Mouse (Mus musculus): ENCODE results near the gene Acap2.

Gene Acap2

DNA sequence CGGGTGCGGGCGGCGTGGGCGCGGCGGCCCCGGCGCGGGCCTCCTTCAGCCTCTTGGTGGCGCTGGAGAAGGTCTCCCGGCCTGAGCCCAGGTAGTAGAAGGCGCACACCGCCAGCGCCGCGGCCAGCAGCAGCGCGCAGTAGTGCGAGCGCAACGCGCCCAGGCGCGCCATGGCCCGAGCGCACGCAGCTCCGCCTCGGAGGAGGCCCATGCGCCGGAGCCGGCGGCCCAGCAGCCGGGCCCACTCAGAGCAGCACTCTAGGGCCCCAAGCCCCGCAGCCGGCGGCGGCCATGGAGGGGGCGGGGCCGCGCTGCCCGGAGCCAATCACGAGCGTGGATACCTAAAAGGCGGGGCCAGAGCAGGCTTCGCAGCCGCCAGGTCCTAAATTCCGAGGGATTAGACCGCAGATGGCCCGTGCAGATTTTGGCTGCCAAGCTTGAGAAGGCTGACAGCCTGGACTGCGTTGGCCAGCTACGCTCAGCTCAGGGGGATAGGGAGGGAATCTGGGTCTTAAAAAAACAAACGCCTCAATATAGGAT is 119.8 kb downstream of the Acap2 start, which contains the start of gene Xxylt1:
TSS of gene Xxylt1 (minus strand) at position 308 of the 540 bp plus-strand sequence.
- peak; percentile 73 for DNase-seq (ENCODE audit: low read depth)

DNA sequence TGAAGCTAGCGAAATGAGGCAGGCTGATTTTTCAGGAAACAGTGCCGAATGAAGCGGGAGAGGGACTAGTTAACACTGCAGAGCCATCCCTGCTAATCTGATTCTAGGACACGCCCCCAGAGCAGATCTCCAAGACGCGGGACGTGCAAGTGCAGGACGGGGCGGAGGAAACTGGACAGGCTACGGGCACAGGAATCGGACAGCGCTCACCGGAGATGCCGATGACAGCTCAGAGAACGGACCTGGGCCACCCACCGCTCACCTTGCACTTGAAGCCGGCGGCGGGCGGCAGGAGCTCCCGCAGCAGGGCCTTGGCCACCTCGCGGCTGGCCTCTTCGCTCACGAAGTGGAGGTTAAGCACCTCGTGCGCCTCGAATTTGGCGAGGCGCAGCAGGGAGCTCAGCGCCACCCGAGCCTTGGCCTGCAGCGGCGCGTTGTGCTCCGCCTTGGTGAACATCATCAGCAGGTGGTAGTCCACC is 120.4 kb downstream of the Acap2 start:
- DNase-seq (ENCODE audit: low read depth): no peak

DNA sequence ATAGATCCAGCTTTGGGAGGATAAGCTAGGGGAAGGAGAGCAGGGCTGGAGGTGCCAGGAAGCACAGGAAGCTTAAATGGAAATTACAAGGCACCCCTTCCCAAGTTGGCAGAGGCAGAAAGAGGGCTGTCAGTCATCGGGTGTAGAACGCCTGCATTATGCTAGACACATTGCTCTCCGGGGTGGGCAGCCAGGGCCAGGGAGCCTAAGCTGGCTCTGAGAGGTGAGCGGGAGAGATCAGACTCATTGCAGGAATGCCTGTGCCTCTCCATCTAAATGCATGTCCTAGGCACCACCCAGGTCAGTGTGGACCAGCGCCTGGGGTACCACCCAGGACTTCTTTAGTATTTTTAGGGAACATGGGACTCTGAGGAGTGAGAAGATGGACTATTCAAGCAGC is 123.6 kb downstream of the Acap2 start:
- no peak for DNase-seq (ENCODE audit: low read depth)

DNA sequence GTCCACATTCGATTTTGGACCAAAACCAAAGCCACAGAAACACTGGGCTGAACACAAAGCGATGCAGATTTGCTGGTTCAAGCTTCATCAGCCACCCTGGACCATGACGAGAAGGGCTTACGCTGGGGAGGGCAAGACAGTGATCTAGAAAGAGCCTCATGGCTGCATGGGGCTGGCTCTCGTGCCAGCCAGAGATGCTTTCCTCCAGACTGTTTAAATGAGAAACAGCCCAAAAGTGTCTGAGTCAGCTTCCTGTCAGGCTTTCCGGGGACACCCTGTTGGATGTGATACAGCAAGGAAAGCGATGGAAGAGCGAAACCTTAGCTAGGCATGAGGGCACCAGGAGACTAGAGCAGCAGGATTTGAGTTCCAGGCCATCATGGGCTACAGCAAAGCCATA is 124.6 kb downstream of the Acap2 start:
- no peak for DNase-seq (ENCODE audit: low read depth)

DNA sequence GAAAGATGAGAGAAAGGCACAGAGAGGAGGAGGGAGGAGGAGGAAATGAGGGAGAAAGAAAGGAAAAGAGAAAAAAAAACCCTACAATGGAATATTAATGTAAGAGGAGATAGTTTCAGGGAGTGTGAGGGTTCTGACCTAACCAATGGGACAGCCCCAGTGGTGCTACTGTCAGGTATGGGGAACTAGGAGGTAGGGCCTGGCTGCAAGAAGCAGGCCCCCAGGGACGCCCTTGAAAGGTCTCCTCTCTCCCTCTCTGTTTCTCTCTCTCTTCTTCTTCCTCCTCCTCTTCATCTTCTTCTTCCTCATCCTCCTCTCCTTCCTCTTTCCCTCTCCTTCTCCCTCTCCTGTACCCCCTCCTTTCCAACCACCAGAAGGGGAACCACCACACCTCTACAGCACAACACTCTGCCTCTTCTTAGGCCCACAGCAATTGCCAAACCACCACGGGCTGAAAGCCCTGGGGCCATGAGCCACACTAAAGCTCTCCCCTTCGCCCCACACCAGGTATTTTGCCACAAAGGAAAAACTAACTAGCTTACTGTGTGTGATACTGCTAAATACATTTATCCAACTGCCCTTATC is 126.6 kb downstream of the Acap2 start:
- DNase-seq (ENCODE audit: low read depth): no peak

DNA sequence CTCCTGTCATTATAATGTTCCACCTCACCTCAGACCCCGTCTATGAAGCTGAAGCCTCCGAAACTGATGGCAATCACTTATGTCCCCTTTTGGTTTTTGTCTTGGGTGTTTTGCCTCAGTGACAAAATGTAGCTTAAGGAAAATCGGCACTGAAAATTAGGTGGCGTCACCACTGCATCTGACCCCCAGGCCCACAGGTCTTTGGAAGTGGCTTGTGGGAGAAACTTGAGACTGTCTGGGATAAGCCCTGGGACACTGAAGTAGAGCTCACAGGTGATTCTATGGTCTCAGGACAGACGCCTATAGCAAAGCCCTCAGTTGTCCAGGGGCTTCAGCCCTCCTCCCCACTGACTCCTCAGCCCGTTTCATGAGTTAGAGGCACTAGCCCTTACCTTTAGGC is 129.3 kb downstream of the Acap2 start:
- no peak for DNase-seq (ENCODE audit: low read depth)

DNA sequence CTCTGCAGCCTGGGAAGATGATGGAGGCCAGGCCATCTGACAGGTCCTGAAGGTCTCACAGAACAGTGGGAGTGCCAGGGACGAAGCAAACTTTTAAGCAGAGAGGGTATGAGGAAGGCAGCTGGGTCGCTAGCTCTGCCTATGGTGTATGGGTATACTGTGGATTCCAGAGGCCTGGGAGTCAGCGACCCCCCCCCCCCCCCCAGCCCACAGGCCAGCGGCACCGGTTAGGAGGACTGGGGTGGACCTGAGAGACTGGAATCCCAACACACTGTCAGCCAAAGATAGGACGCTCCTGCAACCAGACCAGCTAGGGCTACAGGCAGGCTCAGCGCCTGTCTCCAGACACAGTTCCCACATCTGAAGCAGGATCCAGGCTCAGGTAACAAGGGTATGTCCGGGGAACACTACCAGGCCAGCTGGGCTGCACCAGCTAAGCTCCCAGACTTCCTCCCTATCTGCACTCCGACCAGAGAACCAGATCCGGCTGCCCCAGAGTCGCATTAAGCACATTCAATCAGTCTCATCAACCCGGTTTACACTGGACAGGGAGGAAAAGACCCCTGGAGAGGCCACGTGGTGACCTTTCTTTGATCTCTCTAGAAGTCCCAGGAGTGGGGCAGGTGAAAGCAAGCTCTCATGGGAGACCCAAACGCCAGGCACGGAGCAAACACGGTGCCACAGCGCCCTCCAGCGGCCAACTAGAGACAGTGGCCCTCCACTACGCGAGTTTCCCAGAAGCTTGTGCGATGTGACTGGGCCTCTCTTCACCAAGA is 130.5 kb downstream of the Acap2 start:
- DNase-seq (ENCODE audit: low read depth): no peak

DNA sequence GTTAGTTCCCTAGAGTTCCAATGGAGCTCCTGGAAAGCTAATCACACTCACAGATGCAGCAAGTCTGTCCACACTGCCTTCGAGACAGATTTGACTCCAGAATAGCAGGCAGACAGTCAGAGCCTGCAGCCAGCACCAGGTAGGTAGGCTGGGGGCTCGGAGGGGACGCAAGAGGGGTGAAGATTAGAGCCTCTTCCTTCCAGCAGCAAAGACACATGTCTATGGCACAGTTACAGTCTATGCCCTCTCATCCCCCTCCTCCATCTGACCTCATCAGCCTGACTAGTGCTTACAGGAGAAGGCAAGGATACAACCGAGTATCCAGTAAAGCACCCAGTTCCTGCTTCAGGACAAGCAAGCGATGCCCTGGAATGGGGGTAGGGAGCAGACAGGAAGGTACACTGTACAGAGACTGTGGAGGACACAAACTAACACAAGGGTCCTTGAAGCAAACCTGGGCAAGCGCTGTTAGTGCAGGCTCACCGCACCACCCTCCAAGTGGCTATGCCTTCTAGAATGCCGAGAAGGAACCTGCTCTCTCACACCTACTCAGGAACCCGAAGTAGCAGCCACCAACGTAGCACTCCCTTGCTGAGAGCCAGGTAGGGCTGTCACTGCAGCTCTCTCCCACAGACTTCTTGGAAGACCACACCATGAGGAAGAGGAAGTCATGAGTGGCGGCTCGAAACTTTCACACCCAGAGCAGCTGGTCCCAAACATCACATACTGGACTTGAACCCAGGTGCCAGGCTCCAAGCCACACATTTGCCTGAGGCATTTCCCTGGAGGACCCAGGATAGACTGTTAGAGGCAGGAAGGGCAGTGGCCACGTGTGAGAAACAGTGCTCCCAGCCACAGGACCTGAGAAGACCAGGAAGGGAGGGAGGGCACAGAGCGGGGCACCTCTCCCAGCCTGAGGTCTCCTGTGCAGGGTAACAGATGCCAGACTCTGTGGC is 131.6 kb downstream of the Acap2 start:
- no peak for DNase-seq (ENCODE audit: low read depth)

DNA sequence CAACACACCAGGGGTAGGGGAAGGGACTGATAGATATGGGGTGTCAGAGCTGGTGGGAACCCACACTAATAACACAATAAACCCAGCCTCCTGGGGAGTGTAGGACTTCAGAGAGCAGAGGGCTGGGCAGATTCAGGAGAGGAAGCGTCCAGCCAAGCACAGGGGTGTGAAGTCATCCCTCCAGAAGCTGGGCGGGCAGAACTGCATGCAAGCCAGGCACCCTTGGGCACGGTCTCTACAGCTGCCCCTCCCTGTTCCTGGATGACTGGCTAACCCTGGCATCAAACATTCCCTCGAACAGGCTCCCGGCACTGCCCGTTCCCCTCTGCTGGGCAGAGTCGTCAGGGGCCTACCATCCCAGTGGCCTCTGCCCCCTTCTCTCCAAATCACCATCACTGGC is 132.8 kb downstream of the Acap2 start:
- DNase-seq (ENCODE audit: low read depth): no peak

DNA sequence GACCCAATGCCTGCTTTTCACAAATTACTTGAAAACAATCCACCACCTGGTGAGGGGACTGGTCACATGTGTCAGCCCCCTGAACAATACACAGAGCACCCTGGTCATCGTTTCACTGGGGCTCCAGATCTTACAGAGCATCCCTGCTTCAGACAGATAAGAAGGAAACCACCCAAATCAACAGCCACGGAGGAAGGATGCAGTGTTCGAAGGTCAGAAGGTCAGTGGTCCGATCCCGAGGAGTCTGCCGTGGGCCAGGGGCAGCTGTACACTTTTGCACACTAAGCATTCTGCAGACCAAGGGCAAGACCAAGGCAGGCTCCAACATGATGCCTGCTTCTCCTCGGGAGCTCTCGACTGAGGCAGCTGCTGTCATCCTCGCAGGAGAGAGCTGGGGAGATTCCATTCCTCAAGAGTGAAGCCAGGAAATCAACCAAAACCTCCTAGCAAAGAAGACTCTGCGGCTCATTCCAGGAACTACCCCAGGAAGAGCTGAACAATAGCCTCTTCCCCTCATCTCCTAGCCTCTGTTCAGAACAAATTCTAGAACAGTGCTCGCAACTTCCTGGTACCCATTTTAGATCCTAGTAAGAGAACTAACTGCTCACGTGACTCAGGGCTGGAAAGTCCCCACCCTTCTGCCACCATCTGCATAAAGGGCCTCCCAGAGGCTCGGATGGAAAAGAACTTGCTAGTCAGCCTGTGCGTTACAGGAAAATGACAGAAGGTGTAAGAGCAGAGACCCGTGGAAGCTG is 134.5 kb downstream of the Acap2 start:
- no peak for DNase-seq (ENCODE audit: low read depth)

DNA sequence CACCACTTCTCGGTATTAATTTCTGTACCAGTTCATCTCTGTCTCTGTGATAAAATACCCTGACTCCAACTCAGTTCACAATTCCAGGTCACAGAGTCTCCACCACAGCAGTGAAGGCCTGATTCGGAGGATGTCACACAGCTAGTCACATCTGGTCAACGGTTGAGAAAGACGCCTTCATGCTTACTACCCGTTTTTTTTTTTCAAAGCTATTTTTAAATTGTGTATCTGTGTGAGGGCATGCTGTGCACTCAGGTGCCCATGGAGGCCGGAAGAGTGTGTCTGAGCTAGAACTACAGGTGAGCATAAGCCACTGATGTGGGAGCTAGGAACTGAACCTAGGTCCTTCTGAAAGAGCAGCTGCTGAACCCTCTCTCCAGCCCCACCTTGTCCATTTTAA is 136.3 kb downstream of the Acap2 start:
- no peak for DNase-seq (ENCODE audit: low read depth)

DNA sequence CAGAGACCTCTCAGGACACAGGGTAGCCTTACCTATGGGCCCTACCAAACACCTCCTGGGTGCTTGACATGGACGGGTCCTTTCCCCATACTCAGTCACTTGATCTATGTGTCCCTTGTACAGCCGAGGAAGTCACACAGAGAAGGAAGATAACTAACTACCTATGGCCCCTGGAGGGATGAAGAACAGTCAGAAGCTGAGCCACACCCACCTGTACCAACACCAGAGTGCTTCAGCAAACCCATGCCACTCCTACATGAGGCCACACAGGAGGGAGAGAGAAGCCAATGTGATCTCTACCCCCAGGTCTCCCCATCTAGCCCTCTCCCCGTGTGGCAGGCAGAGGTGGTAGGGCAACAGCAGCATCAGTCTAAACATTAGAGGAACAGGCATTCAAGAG is 138.1 kb downstream of the Acap2 start:
- DNase-seq (ENCODE audit: low read depth): no peak

DNA sequence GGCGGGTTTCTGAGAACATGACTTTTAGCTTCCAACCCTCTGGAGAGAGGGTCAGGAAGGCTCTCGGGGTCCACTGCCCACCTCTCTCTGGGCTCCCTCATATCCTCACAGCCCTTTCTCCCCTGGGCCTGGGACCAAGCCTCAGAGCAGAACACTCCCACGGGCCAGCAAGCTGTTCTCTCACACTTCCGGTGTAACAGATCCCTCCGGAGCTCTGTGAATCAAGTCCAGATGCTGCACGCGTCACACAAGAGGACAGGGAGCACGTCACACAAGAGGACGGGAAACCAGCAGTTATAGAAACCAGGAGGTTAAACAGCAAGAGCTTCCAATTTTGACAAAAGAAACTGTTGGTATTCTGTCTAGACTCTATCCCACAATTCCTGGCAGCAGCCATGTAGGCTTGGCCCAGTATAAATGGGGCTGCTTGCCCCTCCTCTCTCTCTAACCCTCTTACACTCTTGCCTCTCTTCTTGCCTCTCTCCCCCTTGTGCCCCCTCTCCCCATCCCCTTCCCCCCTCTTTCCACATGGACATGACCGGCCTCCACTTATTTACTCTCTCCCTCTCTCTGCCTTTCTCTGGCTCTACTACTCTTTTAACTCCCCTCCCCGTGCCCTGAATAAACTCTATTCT is 139.7 kb downstream of the Acap2 start:
- peak; percentile 54 for DNase-seq (ENCODE audit: low read depth)

DNA sequence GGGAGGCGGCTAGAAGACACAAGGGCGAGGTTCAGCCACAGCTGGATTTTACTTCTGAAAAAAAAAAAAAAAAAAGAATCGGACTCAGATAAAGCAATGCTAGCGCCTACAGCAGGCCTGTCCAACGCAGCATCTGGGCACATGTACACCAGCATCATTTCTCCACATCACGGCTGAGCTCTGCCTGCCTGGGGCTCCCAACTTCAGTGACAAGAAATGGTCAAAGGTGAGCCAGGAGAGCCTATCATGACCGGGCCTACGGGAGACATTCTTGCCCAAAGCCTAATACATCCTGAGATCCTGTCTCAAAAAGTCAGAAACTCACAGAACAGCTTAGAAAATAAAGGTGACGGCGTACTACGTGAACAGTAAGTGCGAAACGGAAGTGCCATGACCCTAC is 140.3 kb downstream of the Acap2 start:
- DNase-seq (ENCODE audit: low read depth): no peak

DNA sequence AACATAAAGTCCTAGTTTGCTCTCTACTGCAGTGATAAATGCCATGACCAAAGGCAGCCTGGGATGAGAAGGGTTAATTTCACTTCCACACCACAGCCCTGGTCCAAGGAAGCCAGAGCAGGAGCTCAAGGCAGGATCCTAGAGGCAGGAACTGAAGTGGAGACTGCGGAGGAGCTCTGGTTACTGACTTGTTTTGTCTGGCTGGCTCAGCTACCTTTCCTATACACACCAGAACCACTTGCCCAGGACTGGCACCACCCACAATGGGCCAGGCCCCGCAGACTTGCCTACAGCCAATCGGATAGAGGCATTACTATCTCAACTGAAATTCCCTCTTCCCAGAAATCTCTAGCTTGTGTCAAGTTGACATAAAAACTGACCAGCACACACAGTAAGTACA is 140.8 kb downstream of the Acap2 start:
- DNase-seq (ENCODE audit: low read depth): no peak

DNA sequence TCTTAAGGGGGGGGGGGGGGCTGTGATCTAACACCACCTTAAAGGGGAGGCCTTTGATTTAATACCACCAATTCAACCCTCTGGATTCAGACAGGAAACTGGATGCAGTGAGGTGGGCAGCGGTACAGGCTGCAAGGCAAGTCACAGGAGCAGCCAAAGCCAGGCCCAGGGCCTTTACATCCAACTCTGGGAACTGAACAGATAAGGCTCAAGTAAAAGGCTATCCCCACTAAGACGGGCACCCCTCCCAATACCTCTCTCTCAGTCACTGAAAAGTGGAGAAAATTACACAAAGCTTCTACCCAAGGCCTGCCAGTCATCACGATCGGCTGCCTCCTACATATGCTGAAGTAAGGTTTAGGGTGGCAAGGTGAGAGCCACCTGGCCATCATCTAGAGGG is 141.3 kb downstream of the Acap2 start:
- no peak for DNase-seq (ENCODE audit: low read depth)

DNA sequence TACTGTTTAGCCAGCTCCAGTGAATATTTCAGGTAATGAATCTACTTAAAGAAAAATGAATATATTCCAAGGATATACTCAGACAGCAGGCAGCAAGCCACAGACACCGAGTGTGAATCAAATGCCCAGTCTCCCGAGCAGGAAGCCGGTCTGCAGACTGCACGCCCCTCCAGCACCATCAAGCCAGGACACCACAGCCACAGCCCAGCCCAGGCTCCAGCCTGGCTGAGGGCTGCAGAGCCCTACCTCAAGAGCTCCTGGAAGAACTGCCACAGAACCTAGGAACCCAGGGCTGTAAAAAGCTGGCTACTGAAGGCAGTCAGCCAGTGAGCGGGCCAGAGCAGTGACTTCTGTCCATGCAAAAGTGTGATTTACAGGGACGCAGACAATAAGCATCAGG is 148.2 kb downstream of the Acap2 start:
- DNase-seq (ENCODE audit: low read depth): no peak

DNA sequence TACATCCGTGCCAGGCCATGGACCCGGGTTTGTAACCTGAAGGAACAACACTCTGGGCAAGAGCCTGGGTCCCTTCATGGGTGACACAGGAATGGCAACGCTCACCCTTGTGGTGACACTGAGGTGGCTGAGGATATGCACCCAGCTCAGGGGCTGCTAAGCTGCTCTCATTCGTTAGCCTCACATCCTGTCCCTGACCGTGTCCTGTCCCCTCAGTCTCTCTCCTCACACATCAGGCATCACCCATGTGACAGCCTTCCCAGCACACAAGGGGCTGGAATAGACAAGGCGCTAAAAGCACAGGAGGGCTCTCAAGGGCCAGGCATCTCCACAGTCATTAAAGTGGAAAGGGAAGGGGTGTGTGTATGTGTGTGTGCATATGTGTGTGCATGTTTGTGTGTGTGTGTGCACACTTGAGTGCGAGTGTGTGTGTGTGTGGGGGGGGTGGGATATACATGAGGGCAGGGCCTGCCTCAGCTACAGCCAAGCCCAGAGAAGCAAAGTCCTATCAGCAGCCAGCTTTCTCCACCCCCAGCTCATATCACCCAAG is 148.8 kb downstream of the Acap2 start:
- DNase-seq (ENCODE audit: low read depth): no peak

DNA sequence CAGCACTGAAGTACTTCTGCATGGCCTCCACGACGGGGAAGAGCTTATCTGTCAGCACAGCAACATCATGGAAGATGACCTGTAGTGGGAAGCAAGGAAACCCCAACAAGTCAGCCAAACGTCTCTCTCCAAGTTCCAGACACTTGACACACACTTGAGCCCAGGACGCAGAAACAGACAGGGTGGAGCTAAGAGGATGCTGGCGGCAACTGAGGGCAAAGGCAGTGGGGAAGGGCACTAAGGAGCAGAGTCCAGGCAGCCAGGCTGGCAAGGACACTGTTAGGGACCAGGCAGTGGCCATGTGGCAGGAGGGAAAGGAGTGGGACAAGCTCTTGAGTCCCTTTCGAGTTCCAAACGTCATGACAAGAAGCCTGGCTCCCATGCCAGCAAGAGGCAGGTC is 150.3 kb downstream of the Acap2 start:
- DNase-seq (ENCODE audit: low read depth): no peak

DNA sequence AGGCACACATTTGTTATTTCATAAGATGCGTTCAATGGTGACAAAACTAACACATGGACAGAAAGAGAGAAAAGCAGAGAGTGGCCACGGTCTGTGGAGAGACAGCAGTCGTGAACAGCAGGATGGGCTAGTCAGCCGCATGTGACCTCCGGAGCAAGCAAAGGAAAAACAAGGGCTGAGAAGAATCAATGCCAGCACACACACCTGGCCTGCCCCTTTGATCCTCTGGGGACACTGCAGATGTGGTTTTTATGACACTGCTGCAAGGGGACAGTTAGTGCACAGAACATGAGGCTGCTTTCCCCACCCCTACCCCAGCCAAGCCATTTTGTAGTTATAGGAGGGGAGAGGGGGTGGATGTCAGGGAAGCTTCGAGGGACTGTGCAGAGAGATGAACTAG is 152.9 kb downstream of the Acap2 start:
- DNase-seq (ENCODE audit: low read depth): no peak
